Mouse (Mus musculus) natural killer cell, adult 2 months (primary cell): Measurements from ENCODE around the gene Crb1.
"Not testable (repeated sequence)": the region's sequence is repeated elsewhere in the genome, so short reads cannot be mapped to it uniquely, and the experiment has no call there.

ENCODE experiments used
- DNase-seq, 2 experiments: peaks; one replicate each; pipeline ENCODE4 v3.0.0; 2022; ENCODE audit warnings: low spot score in 2 of 2

The Crb1 gene

GRCm38 (mm10) chr1:139376638-139377286, at the start of gene Crb1:
TSS of gene Crb1 (minus strand) at chr1:139377100.
- no peak for DNase-seq

GRCm38 (mm10) chr1:139425006-139425405, 48.1 kb upstream of the Crb1 start:
- no peak for DNase-seq

- DNase-seq: no peak
Observed at GRCm38 (mm10) chr1:139423931-139424330, 47.0 kb upstream of the Crb1 start.

DNA sequence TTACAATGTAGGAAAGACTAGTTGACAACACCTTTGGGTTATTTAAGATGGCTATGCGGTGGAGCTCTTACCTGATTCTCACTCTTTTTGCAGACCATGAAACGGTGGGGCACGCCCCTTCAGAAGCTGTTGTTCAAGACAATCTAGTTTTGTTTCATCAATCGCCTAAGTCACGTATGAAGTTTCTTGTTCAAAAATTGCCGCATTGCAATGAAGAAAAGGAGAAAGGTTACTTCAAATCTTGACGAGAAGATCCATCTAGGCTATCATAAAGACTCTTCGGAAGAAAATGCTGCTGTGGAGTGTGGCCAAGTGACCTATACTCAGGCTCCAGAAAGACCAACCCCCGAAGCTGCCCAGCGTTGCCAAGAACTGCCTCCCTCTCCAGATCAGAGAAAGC, 46.0 kb upstream of the Crb1 start:
- peak in 1 of 2 experiments; percentile 13 for DNase-seq

GRCm38 (mm10) chr1:139421875-139422791, 45.2 kb upstream of the Crb1 start, which contains the start of gene Zbtb41:
TSS of gene Zbtb41 (plus strand) at chr1:139422288.
- DNase-seq: peak; percentile 88 to 89

GRCm38 (mm10) chr1:139421521-139421874, 44.6 kb upstream of the Crb1 start:
- peak in 1 of 2 experiments; percentile 8 for DNase-seq

GRCm38 (mm10) chr1:139413465-139413864, 36.6 kb upstream of the Crb1 start:
- DNase-seq: no peak

- not testable (repeated sequence) for DNase-seq
Observed at GRCm38 (mm10) chr1:139412365-139412764, 35.5 kb upstream of the Crb1 start.

DNA sequence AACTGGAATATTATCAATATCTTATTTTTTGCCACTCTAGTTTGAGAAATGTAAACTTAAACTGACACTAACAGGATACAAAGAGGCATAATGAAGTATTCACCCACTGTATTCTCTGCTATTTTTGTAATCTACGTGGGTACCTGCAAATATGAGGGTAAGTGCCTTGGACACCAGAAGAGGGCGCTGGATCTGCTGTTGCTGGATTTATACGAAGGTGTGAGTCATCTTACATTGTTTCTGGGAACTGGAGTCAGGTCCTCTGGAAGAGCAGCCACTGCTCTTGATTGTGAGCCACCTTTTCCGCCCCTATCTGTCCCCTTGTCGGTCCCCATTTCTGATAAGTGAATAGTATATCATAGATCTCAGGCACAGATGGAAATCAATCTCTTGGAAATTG, 30.8 kb upstream of the Crb1 start:
- DNase-seq: no peak

- no peak for DNase-seq
Observed at GRCm38 (mm10) chr1:139405766-139406165, 28.9 kb upstream of the Crb1 start.

DNA sequence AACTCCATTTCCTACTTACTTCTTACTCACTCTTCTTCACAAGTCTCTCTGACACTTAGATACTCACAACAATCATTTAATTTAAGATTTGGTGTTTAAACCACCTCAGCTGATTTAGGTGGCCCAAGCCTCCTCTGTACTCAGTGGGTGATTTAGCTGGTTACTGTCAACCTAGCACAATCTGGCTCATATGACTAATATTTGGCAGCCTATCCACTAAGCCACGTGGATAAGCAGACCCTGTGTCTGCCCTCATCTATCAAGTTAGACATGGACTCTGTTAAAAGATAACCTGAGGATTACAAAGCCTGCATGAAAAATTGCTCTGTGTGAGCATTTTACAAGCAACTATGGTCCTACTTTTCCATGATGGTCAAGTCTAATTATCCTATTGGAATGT, 19.7 kb upstream of the Crb1 start:
- DNase-seq: no peak

DNA sequence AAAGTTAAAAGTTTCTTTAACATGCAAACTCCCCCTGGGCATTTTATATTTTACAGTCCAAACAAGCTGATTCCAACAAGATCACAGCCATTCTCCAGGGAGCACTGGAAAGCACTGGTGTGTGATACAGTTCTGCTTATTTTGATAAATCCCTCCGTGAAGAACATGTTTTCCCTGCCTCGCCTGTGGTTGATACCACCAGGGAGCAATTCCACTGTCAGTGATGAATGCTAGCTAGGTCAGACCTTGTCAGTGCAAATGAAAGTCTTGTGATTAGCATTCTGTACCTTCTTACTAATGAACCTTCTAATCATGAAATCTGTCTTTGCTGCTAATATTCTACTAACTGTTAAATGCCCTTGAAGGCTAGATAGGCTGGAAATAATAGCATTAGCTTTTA, 14.8 kb upstream of the Crb1 start:
- no peak for DNase-seq

DNA sequence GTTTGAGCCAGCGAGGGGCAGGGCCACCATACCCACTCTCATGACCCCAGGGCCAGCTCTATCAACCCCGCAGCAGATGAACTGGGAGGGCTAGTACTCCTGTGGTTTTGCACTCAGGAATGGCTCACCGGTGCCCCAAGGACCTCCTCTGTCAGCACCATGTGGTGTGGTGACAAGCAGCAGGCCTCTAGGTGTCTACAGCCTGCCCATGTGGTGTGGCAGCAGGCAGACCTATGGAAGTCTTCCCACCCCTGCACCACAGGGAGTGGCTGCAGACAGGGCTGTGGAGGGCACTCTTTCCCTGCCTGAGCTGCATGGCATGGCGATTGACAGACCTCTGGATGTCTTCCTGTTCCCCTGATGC, 2.7 kb upstream of the Crb1 start:
- no peak for DNase-seq

DNA sequence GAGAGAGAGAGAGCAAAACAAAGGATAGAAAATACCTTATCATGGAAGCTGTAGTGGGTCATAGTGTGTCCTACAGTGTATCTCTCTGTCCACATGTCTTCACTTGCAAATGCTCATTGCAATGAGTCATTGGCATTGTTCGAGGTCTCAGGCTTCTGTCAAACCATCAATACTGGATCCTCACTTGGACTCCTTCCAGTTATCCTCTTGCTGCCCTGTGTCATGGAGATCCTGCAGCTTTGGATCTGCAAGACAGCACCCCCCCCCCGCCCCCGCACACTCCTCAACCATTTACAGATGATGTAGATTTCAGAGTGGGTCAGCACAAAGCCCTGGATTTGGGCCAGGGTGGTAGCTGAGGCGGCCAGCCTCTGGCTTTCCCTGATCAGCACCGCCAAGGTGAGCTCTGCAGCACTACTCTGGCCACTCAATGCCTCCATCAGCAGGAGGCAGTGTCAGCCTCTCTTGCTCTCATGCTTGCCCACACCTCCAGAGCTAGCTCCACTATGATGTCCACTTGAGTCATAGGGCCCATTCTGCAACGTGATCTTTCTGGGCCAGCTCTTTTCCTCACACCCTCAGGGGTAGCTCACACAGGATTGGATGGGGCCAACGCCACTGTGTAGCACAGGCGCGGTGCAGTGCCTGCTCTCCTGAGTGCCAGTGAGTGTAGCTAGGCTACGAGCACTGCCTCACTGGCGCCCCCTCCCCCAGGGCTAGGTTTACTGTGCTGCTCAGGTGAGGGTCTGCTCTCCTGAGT, 2.1 kb upstream of the Crb1 start:
- DNase-seq: no peak

DNA sequence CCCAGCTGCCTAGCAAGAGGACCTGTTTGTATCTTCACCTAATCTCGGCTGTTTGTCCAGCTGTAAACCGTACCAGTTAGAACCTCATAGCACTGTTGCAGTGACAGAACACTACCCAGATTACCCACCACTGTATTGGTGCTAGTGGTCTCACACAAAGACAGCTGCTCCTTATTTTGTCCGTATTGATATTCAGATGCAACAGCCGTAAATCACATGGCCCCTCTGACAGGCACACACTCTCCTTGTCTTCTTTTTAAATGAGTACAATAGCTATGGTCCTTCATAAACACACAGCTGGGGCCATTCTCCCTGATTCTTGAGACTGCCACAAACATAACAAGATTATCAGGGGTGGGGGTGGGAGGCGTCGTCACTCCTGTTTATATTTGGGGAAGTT, 1.0 kb downstream of the Crb1 start:
- no peak for DNase-seq

GRCm38 (mm10) chr1:139371341-139371740, 5.6 kb downstream of the Crb1 start:
- DNase-seq: no peak

DNA sequence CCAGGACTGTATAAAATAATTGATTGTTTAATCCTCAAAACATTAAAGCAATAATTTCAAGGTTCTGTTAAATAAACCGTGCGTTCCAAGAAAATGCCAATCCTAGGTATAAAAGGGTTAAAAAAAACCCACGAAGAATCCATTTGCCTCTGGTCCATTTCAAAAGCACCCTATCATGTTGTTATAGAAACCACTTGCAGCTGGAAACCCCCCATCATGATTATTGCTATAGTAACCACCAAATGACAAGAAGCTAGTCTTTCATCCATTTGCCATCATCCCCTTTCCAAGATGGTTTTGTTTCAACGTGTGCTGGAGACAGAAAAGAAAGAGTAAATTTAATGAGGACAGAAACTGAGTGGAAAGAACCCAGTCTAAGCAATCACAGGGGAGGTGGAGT, 28.3 kb downstream of the Crb1 start:
- DNase-seq: no peak

GRCm38 (mm10) chr1:139346602-139347371, 30.1 kb downstream of the Crb1 start:
- DNase-seq: peak in 1 of 2 experiments; percentile 21

- no peak for DNase-seq
Observed at GRCm38 (mm10) chr1:139346030-139346601, 30.8 kb downstream of the Crb1 start.

- DNase-seq: no peak
Observed at GRCm38 (mm10) chr1:139340178-139340859, 36.6 kb downstream of the Crb1 start.

- DNase-seq: no peak
Observed at GRCm38 (mm10) chr1:139336997-139337396, 39.9 kb downstream of the Crb1 start.
